Mouse (Mus musculus) MEL-GATA-1-ER (cell line): Measurements from ENCODE around the gene Cpeb3.

Source experiments
- DNase-seq: peaks from one replicate; pipeline ENCODE4 v3.0.0-alpha.2; 2012; ENCODE audit warnings: low read depth; ENCODE audit errors: extremely low read depth

Cpeb3 gene

DNA sequence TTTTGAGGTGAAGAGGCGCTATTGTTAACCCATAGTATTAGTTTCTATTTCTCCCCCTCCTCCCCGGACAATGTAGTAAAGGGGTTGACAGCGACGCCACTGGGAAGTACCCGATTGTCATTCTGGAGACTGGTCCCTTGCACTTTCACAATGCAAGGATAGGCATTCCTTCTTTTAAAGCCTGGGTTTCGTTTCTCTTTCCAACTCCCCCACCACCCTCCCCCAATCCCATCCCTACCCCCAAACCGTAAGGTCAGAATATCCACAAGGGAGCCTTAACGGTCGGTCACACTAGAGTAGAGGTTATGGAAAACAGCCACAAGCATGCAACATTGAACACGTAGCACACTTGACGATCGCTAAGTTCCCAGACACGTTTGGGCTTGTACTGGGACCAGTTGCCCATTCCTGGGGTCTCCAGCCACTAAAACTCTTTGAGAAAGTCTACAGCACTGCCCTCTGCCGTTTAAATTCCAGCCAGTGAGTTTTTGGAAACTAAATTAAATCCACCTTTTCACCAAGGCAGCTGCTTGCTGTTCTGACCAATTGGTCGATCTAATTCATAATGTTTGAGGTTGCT lies at the start of gene Cpeb3:
Gene Cpeb3 (minus strand): TSS at position 426 of the 580 bp plus-strand sequence.
- no peak for DNase-seq

GRCm38 (mm10) chr19:37255321-37255720 lies 46.9 kb upstream of the Cpeb3 start:
- DNase-seq = no peak

GRCm38 (mm10) chr19:37252104-37252503 lies 43.7 kb upstream of the Cpeb3 start:
- no peak for DNase-seq

GRCm38 (mm10) chr19:37248199-37248598 lies 39.8 kb upstream of the Cpeb3 start:
- DNase-seq = no peak

GRCm38 (mm10) chr19:37246859-37247258 lies 38.5 kb upstream of the Cpeb3 start:
- DNase-seq = no peak

- no peak for DNase-seq
Measured at GRCm38 (mm10) chr19:37242707-37243106, 34.3 kb upstream of the Cpeb3 start.

GRCm38 (mm10) chr19:37241201-37241600 lies 32.8 kb upstream of the Cpeb3 start:
- no peak for DNase-seq

DNA sequence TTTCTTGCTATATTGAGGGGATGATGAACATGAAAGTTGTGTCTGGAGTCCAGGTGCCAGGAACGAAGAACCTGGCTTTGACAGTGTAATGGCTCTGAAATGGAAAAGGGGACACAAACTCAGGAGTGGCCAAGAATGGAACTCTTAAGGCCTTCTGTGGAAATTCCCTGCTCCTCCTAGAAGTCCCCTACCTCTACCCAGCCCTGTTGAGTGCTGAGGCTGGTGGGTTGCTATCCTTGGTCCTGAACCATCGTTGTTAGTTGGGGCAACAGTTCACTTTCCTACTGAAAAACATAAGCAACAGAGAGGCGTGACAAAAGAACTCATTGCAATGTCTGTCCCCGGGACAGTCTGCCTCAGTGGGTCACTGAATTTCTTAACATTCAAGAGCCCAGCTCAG lies 30.7 kb upstream of the Cpeb3 start:
- peak; percentile 60 for DNase-seq

DNA sequence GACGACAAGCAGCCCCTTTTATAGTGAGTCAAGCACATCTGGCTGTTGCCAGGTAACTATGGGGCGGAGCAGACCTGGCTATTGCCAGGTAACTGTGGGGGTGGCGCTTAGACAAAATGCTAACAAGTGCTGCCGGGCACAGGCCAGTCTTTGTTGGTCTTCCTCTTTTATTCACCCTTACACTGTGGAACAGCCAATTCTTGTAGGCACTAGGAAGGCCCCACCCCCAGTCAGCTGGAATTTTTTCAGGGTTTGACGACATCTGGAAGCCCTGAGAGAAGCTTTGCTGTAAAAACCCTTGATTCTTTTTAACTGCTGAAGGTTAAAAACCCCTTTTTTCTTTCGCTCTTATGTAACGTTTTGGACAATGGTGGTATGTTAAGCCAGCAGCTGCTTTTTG lies 30.2 kb upstream of the Cpeb3 start:
- DNase-seq = no peak

DNA sequence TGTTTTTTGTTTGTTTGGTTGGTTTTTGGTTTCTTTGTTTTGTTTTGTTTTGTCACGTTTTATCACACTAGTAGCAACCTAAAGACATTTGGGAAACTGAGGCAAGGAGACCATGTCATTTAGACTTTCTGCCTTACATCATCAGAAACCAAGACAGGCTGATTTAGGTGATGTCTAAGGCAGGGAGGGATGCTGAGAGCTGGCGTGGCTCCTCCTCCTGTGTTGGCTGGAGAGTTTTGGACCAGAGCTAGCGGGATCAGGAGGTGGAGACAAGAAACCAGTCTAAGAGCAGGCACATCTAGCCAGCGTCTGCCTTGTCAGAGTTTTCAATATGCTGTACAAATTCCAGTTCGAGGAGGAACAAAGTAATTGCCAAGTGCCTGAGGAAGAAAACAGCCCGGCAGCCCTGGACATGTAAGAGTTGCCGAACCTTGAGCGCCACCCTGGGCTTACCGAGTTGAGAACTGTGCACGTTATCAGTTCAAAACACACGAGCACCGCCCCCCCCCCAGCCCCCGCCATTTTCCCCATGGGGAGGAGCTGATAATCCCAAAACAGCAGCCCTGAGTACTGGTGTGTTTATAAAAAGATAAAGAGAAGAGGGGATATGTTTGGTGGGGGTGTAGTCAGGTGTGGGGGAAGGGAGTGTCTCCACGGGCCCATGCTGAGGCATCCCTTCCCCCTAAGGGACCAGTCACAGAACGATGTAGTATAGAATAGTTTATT lies 29.5 kb upstream of the Cpeb3 start:
- DNase-seq = peak; percentile 80

GRCm38 (mm10) chr19:37237306-37237705 lies 28.9 kb upstream of the Cpeb3 start:
- DNase-seq = peak; percentile 73

DNA sequence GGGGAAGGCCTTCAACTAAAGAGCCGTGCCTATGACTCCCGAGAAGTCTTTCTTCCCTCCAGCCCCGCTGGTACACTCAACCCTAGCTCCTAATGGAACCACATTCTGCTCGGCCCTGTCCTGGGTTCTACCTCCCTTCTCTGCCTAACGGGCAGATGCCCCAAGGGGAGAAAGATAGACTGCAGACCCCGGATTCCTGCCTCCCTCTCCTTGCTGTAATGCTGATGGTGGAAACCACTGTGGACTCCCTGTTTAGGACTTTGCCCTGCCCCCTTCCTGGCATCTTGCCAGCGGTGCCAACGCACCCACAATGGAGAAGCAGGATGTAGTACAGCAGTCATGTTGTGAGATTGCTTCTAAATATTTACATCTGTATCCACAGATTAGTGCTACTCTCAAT lies 27.4 kb upstream of the Cpeb3 start:
- peak; percentile 15 for DNase-seq

DNA sequence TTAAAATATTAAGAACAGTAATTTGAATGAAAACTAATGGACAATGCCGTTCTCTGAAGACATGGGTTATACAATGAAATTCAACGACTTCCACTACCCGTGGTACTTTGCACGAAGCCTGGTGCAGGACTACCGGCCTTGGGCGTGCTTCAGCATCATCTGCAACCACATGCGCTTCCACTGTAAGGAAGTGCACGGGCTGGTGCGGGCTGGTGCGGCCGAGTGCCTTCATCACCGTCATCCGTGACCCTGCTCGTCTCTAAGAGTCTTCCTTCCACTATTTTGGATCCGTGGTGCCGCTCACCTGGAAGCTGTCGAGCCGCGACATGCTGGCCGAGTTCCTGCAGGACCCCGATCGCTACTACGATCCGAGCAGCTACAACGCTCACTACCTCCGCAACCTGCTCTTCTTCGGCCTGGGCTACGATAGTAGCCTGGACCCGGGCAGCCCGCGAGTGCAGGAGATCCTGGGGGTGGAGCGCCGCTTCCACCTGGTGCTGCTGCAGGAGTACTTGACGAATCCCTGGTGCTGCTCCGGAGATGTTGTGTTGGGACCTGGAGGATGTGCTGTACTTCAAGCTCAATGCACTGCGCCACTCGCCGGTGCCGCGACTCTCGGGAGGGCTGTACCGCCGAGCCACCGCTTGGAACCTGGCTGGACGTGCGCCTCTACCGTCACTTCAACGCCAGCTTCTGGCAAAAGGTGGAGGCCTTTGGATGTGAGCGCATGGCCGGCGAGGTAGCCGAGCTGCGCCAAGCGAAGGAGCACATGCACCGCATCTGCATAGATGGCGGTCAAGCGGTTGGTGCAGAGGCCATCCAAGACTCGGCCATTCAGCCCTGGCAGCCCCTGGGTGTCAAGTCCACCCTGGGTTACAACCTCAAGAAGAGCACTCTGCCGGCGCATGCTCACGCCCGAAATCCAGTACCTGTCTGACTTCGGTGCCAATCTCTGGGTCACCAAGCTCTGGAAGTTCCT lies 25.4 kb upstream of the Cpeb3 start:
- DNase-seq = no peak

DNA sequence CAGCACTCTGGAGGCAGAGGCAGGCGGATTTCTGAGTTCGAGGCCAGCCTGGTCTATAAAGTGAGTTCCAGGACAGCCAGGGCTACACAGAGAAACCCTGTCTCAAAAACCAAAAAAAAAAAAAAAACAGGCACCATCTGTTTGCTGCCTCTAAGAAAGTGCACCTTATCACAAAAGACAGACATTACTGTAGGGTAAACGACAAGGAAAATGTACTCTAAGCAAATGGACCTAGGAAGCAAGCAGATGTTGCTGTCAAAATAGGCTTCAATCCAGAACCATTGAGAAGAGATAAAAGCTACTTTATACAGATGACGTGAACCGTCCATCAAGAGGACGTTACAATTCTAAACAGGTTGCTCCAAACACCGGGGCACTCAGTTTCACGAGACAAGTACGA lies 24.2 kb upstream of the Cpeb3 start:
- DNase-seq = peak; percentile 86

DNA sequence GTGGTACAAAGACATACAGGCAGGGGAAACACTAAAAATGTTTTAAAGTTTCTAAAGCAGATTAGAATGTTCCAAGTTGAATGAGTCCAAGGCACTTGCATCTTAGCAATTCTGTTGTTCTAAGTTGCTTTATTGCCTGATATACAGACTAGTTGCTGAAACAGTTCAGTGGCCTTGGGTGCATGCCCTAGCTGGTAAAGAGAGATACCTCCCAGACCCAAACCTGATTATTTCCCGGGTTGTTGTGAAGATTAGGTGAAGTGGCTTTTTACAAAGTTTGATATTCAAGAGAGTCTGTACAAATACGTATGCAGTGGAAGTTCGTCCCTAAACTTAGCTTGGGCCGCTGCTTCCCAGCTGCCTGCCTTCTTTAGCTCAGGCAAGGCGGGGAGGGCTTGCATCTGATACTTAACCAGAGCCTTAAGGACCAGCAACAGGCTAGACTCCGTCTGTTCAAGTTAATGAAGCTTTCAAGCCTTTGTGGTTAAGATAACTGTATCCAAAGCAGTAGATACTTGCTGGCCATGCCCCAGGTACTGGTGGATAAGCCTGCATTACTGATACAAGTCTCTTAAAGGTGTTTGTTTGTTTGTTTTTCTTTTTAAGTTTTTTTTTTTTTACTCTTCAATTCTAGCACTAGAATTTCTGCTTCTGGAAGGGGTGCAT lies 16.9 kb upstream of the Cpeb3 start:
- DNase-seq = no peak

DNA sequence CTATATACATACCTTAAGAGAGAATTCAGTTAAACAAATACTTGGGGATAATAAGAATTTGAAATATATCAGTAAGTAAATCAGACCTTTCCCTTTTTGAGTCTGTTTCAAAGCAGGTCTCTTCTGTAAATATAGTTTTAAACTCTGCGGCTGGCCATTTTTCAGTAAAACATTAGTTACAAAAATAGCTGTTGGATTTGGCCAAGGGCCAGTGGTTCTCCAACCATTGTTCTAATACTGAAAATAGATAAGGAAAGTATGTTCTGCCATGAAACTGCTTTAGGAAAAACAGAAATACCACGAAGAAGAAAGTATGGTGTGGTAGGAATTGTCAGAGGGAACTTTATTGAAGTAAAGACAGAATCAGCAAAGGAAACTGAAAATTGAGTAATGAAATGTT lies 6.3 kb upstream of the Cpeb3 start:
- no peak for DNase-seq

GRCm38 (mm10) chr19:37211416-37211815 lies 3.0 kb upstream of the Cpeb3 start:
- no peak for DNase-seq

DNA sequence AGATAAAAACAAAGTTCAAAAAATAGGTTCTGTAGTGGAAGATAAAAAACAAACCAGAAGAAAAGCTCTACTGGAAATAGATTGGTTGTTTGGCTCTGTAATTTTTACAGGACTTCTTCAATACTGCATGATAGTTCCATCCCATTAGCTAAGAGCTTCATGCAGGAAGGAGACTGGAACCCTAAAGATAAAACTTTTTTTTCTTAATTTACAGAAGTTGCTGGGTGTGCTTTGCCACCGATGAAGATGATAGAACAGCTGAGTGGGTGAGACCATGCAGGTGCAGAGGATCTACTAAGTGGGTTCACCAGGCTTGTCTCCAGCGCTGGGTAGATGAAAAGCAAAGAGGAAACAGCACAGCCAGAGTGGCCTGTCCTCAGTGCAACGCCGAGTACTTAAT lies 2.1 kb upstream of the Cpeb3 start:
- DNase-seq = peak; percentile 94

DNA sequence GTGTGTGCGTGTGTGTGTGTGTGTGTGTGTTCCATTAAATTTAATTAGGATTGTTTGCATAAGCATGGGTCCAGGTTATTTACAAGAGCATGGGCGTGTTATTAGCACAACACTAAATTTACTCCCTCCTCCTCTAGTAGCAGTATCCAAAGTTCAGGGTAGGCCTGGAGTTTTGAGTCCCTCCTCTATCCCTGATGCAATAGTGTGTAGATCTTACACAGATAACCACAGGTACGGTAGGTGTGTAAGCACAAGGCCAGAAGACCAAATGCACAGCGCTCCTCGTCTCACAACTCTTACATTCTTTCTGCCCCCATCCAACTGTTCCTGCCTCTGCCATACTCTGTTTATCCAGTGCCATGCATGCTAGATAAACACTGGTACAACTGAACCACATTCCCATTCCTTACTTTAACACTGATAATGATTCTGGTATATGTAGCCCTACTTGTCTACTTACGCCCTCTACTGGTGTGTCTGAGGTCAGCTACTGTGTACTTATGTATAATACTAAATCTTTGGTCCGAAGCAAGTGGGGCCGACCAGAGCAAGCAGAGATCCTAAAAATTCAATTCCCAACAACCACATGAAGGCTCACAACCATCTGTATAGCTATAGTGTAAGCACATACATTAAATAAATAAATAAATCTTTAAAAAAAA lies 1.2 kb upstream of the Cpeb3 start:
- no peak for DNase-seq

- DNase-seq = no peak
Measured at GRCm38 (mm10) chr19:37208986-37209385, 585 bp upstream of the Cpeb3 start.
